In the genomic region with DNA sequence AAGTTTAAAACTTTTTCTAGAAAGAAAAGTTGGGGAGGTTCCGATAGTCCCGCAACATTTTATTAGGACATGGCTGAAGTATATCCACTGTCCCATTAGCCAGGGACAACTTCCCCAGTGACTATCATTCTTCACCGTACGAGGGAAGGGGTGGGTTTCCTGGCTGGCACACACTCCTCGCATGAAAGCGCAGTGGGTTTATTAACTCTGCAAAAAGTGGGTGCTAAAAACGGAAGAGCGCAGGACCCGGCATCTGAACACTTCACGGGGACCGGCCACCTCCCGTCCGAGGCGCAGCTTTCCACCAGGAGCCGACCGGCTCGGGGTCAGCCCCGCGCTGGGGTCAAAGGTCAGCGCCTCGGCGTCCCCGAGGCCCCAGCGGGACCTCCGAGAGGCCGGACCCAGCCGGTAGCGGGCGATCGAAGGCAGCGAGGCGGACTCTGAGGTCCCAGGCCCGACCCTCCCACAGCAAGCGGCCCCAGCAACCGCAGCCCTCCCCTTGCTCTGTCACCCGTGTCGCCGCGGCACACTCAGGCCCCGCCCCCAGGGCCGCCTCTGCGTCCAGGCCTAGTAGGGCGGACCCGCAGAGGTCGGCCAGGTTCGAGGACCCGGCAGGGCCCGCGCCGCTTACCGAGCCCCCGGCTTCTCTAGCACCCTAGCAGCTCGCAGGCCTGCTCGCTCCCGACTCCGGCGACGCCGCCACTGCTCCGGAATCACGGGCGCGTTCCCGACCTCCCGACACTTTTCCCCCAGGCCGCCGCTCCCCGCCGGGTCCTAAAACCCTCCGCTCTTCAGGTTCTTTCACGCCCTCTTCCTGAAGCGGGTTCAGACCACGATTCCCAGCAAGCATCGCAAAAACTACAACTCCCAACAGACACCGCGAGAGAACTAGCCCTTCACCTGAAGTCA, we compare ENCODE assay signal across 8 mouse cellular contexts. TPM values are rescaled to one million over a fixed set of nuclear protein-coding genes. Genes with fewer than 3 reads are reported as not detected.
DNase-seq lines count a peak whose midpoint lies in the region; ATAC-seq and TF ChIP-seq lines count a peak whose summit lies in the region.

Gene Armh3 (minus strand): TSS at position 704 of the 909 bp plus-strand sequence.

- H3K27me3 ChIP-seq in MEL (ENCODE audit: control insufficient read depth in 1 of 2, insufficient read depth in 2 of 2, low read length in 2 of 2) = no peaks in the 10 kb centered on the region
- H3K27me3 ChIP-seq in cerebellum, adult 2 months (ENCODE audit: control insufficient read depth, insufficient read depth, low read length) = no peaks in the 10 kb centered on the region
- H3K27me3 ChIP-seq in forebrain, postnatal 0 days (ENCODE audit: insufficient read depth, low read length) = no peaks in the 10 kb centered on the region
- H3K27me3 ChIP-seq in lung, embryonic 15.5 days = no peaks in the 10 kb centered on the region

- H3K9ac ChIP-seq in MEL (ENCODE audit: control insufficient read depth, low read depth, low read length, poor library complexity, severe bottlenecking) = peak within 1 kb of the TSS; percentile 94
- H3K9ac ChIP-seq in forebrain, postnatal 0 days = peak within 1 kb of the TSS; percentile 84
- peak within 1 kb of the TSS; percentile 94 for H3K9ac ChIP-seq in lung, embryonic 15.5 days

- H3K79me2 ChIP-seq in MEL (ENCODE audit: control insufficient read depth, insufficient read depth, low read length, poor library complexity) = peaks cover 5% of the 10 kb centered on the region; the same call in 1 of the 2 replicates

- ATAC-seq in forebrain, postnatal 0 days = peak; percentile 97
- ATAC-seq in lung, embryonic 15.5 days (ENCODE audit: borderline replicate concordance, extremely low read depth, low FRiP score, low TSS enrichment) = peak; percentile 97

- TF ChIP-seq CTCF in MEL (IDR thresholded peaks at IDR 0.05 in 2 of 3, conservative IDR thresholded peaks at IDR 0.05 in 1 of 3; ENCODE audit: control insufficient read depth in 1 of 3, insufficient read depth in 1 of 3, low read depth in 2 of 3, low read length in 3 of 3, poor library complexity in 1 of 3, severe bottlenecking in 1 of 3) = no peak
- no peak for TF ChIP-seq CTCF in cerebellum, adult 2 months (IDR thresholded peaks at IDR 0.05; ENCODE audit: borderline replicate concordance, insufficient read depth, low read depth, low read length)
- TF ChIP-seq CTCF in forebrain, postnatal 0 days (IDR thresholded peaks at IDR 0.05; ENCODE audit: low read depth) = 0 out of 2 replicates have a peak, but pooled peaks have one; percentile 4

- H3K4me3 ChIP-seq in MEL (ENCODE audit: control insufficient read depth in 1 of 2, insufficient read depth in 1 of 2, low read depth in 2 of 2, low read length in 2 of 2) = peak within 1 kb of the TSS; percentile 71 to 86
- peak within 1 kb of the TSS; percentile 76 for H3K4me3 ChIP-seq in cerebellum, adult 2 months (replicated peaks; ENCODE audit: insufficient read depth, low read depth, low read length)
- peak within 1 kb of the TSS; percentile 86 for H3K4me3 ChIP-seq in forebrain, postnatal 0 days (ENCODE audit: low read depth, low read length)
- H3K4me3 ChIP-seq in lung, embryonic 15.5 days = peak within 1 kb of the TSS; percentile 91

- TF ChIP-seq RAD21 in MEL (IDR thresholded peaks at IDR 0.05; ENCODE audit: low read depth, low read length) = no peak

- H3K36me3 ChIP-seq in MEL (ENCODE audit: control insufficient read depth in 1 of 2, insufficient read depth in 2 of 2, low read length in 2 of 2) = peaks cover 0 to 9% of the 10 kb centered on the region in 2 experiments; a peak in 2 of 4 replicates
- no peaks in the 10 kb centered on the region for H3K36me3 ChIP-seq in forebrain, postnatal 0 days (ENCODE audit: insufficient read depth)
- no peaks in the 10 kb centered on the region for H3K36me3 ChIP-seq in lung, embryonic 15.5 days

- H3K4me1 ChIP-seq in MEL (ENCODE audit: control insufficient read depth in 1 of 2, insufficient read depth in 2 of 2, low read length in 2 of 2) = peaks cover 0 to 11% of the 10 kb centered on the region in 2 experiments; a peak in 2 of 4 replicates
- H3K4me1 ChIP-seq in cerebellum, adult 2 months (ENCODE audit: control insufficient read depth, insufficient read depth, low read length) = no peaks in the 10 kb centered on the region
- H3K4me1 ChIP-seq in forebrain, postnatal 0 days (ENCODE audit: insufficient read depth) = peaks cover 5% of the 10 kb centered on the region; the same call in 1 of the 2 replicates
- H3K4me1 ChIP-seq in lung, embryonic 15.5 days = peaks cover 12% of the 10 kb centered on the region; the same call in 1 of the 2 replicates

- TF ChIP-seq EP300 in MEL (IDR thresholded peaks at IDR 0.05; ENCODE audit: low read depth in 1 of 2, low read length in 2 of 2) = no peak

- H3K9me3 ChIP-seq in MEL (replicated peaks; ENCODE audit: insufficient read depth, low read length) = no peaks in the 10 kb centered on the region
- no peaks in the 10 kb centered on the region for H3K9me3 ChIP-seq in forebrain, postnatal 0 days (ENCODE audit: low read length)
- no peaks in the 10 kb centered on the region for H3K9me3 ChIP-seq in lung, embryonic 15.5 days

- WGBS in cerebellum, adult 2 months = 1% methylated on average over 76 of the region's 76 CpGs
- 4% methylated on average over 68 of the region's 76 CpGs for WGBS in forebrain, postnatal 0 days
- 1% methylated on average over 74 of the region's 76 CpGs for WGBS in lung, embryonic 15.5 days

- peak; percentile 99 for DNase-seq in MEL (ENCODE audit: low read depth, low spot score)
- peak; percentile 95 to 96 for DNase-seq in cerebellum, adult 2 months
- peak; percentile 94 for DNase-seq in forebrain, postnatal 0 days
- DNase-seq in heart, postnatal 4 days = peak; percentile 90
- peak; percentile 90 to 91 for DNase-seq in layer of hippocampus, adult 8-10 months (ENCODE audit: low spot score in 2 of 2)
- peak; percentile 87 for DNase-seq in ovary, adult 18-20 months (ENCODE audit: low spot score)
- DNase-seq in thymus, postnatal 0 days (ENCODE audit: low spot score) = peak; percentile 93

- H3K27ac ChIP-seq in MEL (ENCODE audit: control insufficient read depth, low read depth, low read length) = peak within 1 kb of the TSS; percentile 81
- peak within 1 kb of the TSS; percentile 91 for H3K27ac ChIP-seq in cerebellum, adult 2 months (ENCODE audit: insufficient read depth, low read length)
- peak within 1 kb of the TSS; percentile 96 for H3K27ac ChIP-seq in forebrain, postnatal 0 days (ENCODE audit: low read depth, low read length)
- peak within 1 kb of the TSS; percentile 96 for H3K27ac ChIP-seq in lung, embryonic 15.5 days

- H3K4me2 ChIP-seq in forebrain, postnatal 0 days (ENCODE audit: low read depth) = peak within 1 kb of the TSS; percentile 71
- H3K4me2 ChIP-seq in lung, embryonic 15.5 days = peak within 1 kb of the TSS; percentile 70

- TF ChIP-seq POLR2A in MEL (IDR thresholded peaks at IDR 0.05; ENCODE audit: control insufficient read depth in 1 of 2, insufficient read depth in 1 of 2, low read depth in 1 of 2, low read length in 2 of 2, poor library complexity in 1 of 2) = peak; percentile 60 to 67; a peak in 3 of 4 replicates
- TF ChIP-seq POLR2A in cerebellum, adult 2 months (IDR thresholded peaks at IDR 0.05; ENCODE audit: borderline replicate concordance, insufficient read depth, low read length) = peak; percentile 74; the same call in 1 of the 2 replicates

TF ChIP-seq in MEL, 35 proteins besides CTCF, POLR2A, EP300 and RAD21 (continues in another document):
- TF ChIP-seq MYB (IDR thresholded peaks at IDR 0.05; ENCODE audit: low read depth, low read length) (no peak), ETS1 (IDR thresholded peaks at IDR 0.05; ENCODE audit: low read depth, low read length) (peak; percentile 25; the same call in 1 of the 2 replicates), RCOR1 (IDR thresholded peaks at IDR 0.05; ENCODE audit: low read depth, low read length) (no peak), CHD2 (IDR thresholded peaks at IDR 0.05; ENCODE audit: low read length) (no peak), USF2 (IDR thresholded peaks at IDR 0.05; ENCODE audit: borderline replicate concordance in 1 of 2, insufficient read depth in 1 of 2, low read depth in 1 of 2, low read length in 2 of 2) (no peak), MAZ (IDR thresholded peaks at IDR 0.05; ENCODE audit: low read depth, low read length) (peak; percentile 92; the same call in 1 of the 2 replicates), CHD1 (IDR thresholded peaks at IDR 0.05; ENCODE audit: low read depth, low read length) (no peak), MAX (IDR thresholded peaks at IDR 0.05; ENCODE audit: low read length) (peak; percentile 50), ZNF384 (IDR thresholded peaks at IDR 0.05; ENCODE audit: low read depth, low read length) (no peak), JUND (IDR thresholded peaks at IDR 0.05; ENCODE audit: low read depth, low read length) (no peak), ZC3H11A (IDR thresholded peaks at IDR 0.05; ENCODE audit: low read depth, low read length) (no peak), POLR2AphosphoS5 (IDR thresholded peaks at IDR 0.05; ENCODE audit: borderline replicate concordance, low read depth, low read length) (no peak), ELF1 (IDR thresholded peaks at IDR 0.05; ENCODE audit: low read depth, low read length) (peak; percentile 99), ZKSCAN1 (IDR thresholded peaks at IDR 0.05; ENCODE audit: low read depth, low read length) (no peak), ZMIZ1 (IDR thresholded peaks at IDR 0.05; ENCODE audit: low read depth, low read length) (0 out of 2 replicates have a peak, but pooled peaks have one; percentile 43), MAFK (IDR thresholded peaks at IDR 0.05; ENCODE audit: borderline replicate concordance, low read depth, low read length) (no peak), NRF1 (IDR thresholded peaks at IDR 0.05; ENCODE audit: insufficient read depth, low read depth, low read length, poor library complexity, severe bottlenecking) (no peak), SIN3A (IDR thresholded peaks at IDR 0.05; ENCODE audit: low read length) (peak; percentile 99), GATA1 (IDR thresholded peaks at IDR 0.05; ENCODE audit: low read depth, low read length) (no peak), TCF12 (IDR thresholded peaks at IDR 0.05; ENCODE audit: low read depth, low read length) (peak; percentile 55)

RNA-seq across cellular contexts. Expression of gene Armh3, which starts in this region (rescaled TPM):
- total RNA-seq in MEL (2012; rRNA removed) = 4.1 TPM in 2 replicates
- polyA plus RNA-seq in MEL (2012; ENCODE audit: insufficient read depth in 1 of 2, insufficient read length in 2 of 2, low read depth in 1 of 2, low replicate concordance in 2 of 2, missing spikeins in 1 of 2) = 10 to 100 TPM in 1 of 2 experiments, not detected in 1; 10.8 TPM
- polyA plus RNA-seq in cerebellum, adult 2 months (2012; rRNA removed) = 17.7 and 18.2 TPM in 2 replicates
- total RNA-seq in forebrain, postnatal 0 days (2014; rRNA removed) = 17.5 and 22.5 TPM in 2 replicates
- polyA plus RNA-seq in forebrain, postnatal 0 days (2015; fragmentation: Nextera tagmentation; extraction: Ambion mirVana) = 18.7 and 20.9 TPM in 2 replicates
- total RNA-seq in heart, postnatal 4 days (2021) = 10 to 100 TPM; 14.8 to 16.9 TPM
- 10 to 100 TPM; 18.4 to 24.1 (median 22.3) TPM for total RNA-seq in layer of hippocampus, adult 8-10 months (2022)
- 15.6 and 17.9 TPM in 2 replicates for polyA plus RNA-seq in lung, embryonic 15.5 days (2015; fragmentation: Nextera tagmentation; extraction: Ambion mirVana)
- 10.4 and 10.7 TPM in 2 replicates for polyA plus RNA-seq in thymus, postnatal 0 days (2015; fragmentation: Nextera tagmentation; extraction: Ambion mirVana)

Comparison
In these comparisons a context has a peak if more than half of its experiments do, and no peak if none do; other contexts are left out.
1. Peak in every context shown above with its lines: DNase-seq, ATAC-seq, H3K4me3 ChIP-seq and H3K27ac ChIP-seq.